Mouse (Mus musculus) midbrain, postnatal 0 days (tissue): ENCODE measurements around the gene Fam149b. TPM values are rescaled to one million over a fixed set of nuclear protein-coding genes. Genes with fewer than 3 reads are reported as not detected.
A peak's percentile ranks its signal among the peaks of the same experiment; 100 is the strongest.

Experiments
- ATAC-seq: fragments of 200-750 bp; cut with Nextera tagmentation; 2 replicates; pipeline ENCODE4 v1.8.0; 2017; ENCODE audit warnings: moderate number of reproducible peaks, mild to moderate bottlenecking, moderate TSS enrichment, moderate library complexity; ENCODE audit not compliant: low FRiP score
- DNase-seq: peaks from one replicate; pipeline ENCODE4 v3.0.0-alpha.2; 2015; ENCODE audit warnings: low spot score
- H3K27ac ChIP-seq: fragments of 300-500 bp; sonication (generic); 2 replicates; pipeline ENCODE4 v1.5.1; 2014; ENCODE audit warnings: low read depth, mild to moderate bottlenecking, low read length, mixed read lengths
- H3K27me3 ChIP-seq: fragments of 300-500 bp; sonication (generic); 2 replicates; pipeline ENCODE4 v1.6.1; 2014; ENCODE audit warnings: low read length, control low read depth, mixed read lengths; ENCODE audit not compliant: insufficient read depth
- H3K36me3 ChIP-seq: fragments of 300-500 bp; sonication (generic); 2 replicates; pipeline ENCODE4 v1.6.1; 2014; ENCODE audit warnings: low read length, control low read depth, mixed read lengths; ENCODE audit not compliant: insufficient read depth
- H3K4me1 ChIP-seq: fragments of 300-500 bp; sonication (generic); 2 replicates; pipeline ENCODE4 v1.6.1; 2014; ENCODE audit warnings: mild to moderate bottlenecking, control low read depth, antibody characterized with exemption, low read length, mixed read lengths; ENCODE audit not compliant: insufficient read depth
- H3K4me2 ChIP-seq: fragments of 300-500 bp; sonication (generic); 2 replicates; pipeline ENCODE4 v1.6.1; 2014; ENCODE audit warnings: low read depth, mild to moderate bottlenecking, low read length, mixed read lengths; ENCODE audit not compliant: poor library complexity, severe bottlenecking
- H3K4me3 ChIP-seq: fragments of 300-500 bp; sonication (generic); 2 replicates; pipeline ENCODE4 v1.5.1; 2014; ENCODE audit warnings: low read depth, mild to moderate bottlenecking, low read length, moderate library complexity
- H3K9ac ChIP-seq: fragments of 300-500 bp; sonication (generic); replicated peaks from 2 replicates; pipeline ENCODE4 v1.6.1; 2014; ENCODE audit warnings: mild to moderate bottlenecking, low read length, moderate library complexity, mixed read lengths; ENCODE audit not compliant: poor library complexity, severe bottlenecking
- H3K9me3 ChIP-seq: fragments of 300-500 bp; sonication (generic); 2 replicates; pipeline ENCODE4 v1.6.1; 2016; ENCODE audit warnings: low read length, control low read depth
- CTCF ChIP-seq: IDR thresholded peaks from 2 replicates; pipeline ENCODE4 v1.5.1; 2016; ENCODE audit warnings: antibody characterized with exemption, mild to moderate bottlenecking
- WGBS: fragments of 180-500 bp; shearing (Covaris S2); extraction: QIAGEN DNeasy Blood & Tissue Kit; methylation state at CpG from one replicate; pipeline ENCODE4 v1.1.7; 2014; 5-methylcytosine and 5-hydroxymethylcytosine counted together
- polyA plus RNA-seq: library from polyadenylated mRNA; unstranded; fragments of >200 nt; fragmentation: Nextera tagmentation; extraction: Ambion mirVana; gene quantifications from 2 replicates; pipeline ENCODE4 v1.2.1, GENCODE M21; 2015
- total RNA-seq: library from RNA; depleted of rRNA; stranded (reverse); fragments of >200 nt; gene quantifications from 2 replicates; pipeline ENCODE4 v1.2.3, GENCODE M21; 2014

The Fam149b gene
- total and polyA plus RNA-seq, 2 experiments from 2014 or later: 24.4 to 61.5 TPM

DNA sequence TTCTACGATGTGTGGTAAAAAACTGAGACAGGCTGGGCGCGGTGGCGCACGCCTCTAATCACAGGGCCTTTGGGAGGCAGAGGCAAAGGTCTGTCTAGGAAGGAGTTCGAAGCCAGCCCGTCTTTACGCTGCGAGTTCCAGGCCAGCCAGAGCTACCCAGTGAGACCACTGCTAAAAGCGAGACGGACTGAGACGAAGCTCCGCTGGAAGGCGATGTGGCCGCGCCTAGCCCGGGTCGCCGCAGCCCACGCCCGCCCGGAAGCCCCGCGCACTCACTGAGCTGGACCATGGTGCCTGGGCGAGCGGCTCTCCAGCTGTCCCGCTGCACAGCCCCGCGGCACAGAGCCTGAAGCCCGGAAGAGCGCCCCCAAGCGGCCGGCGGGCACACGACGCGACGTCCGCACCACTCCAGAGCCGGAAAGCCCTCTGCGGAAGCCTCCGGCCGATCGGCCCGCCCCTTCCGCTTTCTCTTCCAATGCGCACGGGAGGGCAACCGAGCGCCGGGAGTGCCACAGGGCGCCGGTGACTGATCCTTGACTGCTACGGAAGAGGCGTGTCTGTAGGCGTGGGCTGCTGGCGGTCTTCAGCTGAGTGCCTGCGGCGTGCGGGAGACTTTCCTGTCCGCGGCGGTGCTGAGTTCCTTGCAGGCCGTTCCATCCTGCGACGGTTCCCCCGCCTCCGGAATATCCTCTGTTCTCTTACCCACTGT, 45.4 kb downstream of the Fam149b start, which contains the start of gene Mrps16:
Gene Mrps16 (minus strand): TSS at position 430 of the 709 bp plus-strand sequence.
- Histone ChIP-seq H3K27ac (peak within 1 kb of the TSS; percentile 79), H3K36me3 (peaks cover 4% of the 10 kb centered on the region; the same call in 1 of the 2 replicates), H3K4me2 (peak within 1 kb of the TSS; percentile 43), H3K4me1 (peaks cover 4% of the 10 kb centered on the region; the same call in 1 of the 2 replicates), H3K4me3 (peak within 1 kb of the TSS; percentile 64), H3K27me3 (no peaks in the 10 kb centered on the region), H3K9me3 (no peaks in the 10 kb centered on the region), H3K9ac (peak within 1 kb of the TSS; percentile 81)
- DNase-seq (peak; percentile 98), ATAC-seq (peak; percentile 94)
- peak; percentile 93 for TF ChIP-seq CTCF
- under 1% methylated on average over 68 of the region's 68 CpGs for WGBS

DNA sequence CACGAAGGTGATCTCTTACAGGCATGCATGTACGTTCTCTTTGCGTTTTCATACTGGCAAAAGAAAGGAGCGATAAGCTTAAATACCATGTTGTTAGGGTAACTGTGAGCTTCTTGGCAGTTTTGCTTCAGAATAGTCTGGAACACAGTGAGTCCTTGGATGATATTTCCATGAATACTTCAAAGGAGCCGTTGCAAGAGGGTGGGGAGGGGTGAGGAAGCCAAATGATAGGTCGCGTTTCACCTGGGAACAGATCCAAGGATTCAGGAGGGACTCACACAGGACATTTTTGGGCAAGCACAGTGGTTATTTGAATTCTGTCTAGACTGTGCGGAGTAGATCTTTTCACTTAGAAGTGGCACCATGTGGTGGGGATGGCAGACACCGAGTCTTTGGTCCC, 49.3 kb downstream of the Fam149b start:
- 0 out of 2 replicates have a peak, but pooled peaks cover 4% of the 10 kb centered on the region for H3K4me1 ChIP-seq
- 84% methylated on average over 9 of the region's 9 CpGs for WGBS
- no peak overlapping the region for H3K9ac ChIP-seq
- no peak for TF ChIP-seq CTCF
- no peaks in the 10 kb centered on the region for H3K9me3 ChIP-seq
- no peaks in the 10 kb centered on the region for H3K36me3 ChIP-seq
- DNase-seq (no peak), ATAC-seq (no peak)
- no peaks in the 10 kb centered on the region for H3K27me3 ChIP-seq
- H3K4me3 ChIP-seq: no peak overlapping the region
- H3K4me2 ChIP-seq: no peak overlapping the region
- H3K27ac ChIP-seq: no peak overlapping the region

DNA sequence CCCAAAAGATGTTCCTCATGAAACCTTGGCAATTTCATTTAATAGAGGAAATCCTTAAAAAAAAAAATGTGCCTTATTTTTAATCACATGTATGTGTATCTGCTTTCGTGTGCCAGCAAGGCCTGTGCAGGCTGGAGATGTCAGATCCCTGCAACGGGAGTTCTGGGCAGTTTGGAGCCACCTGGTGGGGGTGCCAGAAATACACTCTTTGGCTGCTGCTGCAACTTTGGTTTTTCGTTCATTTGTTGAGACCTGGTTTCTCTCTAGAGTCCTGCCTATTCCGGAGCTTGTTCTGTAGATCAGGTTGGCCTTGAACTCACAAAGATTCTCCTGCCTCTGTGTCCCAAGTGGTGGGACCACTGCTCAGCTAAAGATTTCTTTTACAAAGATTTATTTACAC, 50.9 kb downstream of the Fam149b start:
- DNase-seq: no peak

DNA sequence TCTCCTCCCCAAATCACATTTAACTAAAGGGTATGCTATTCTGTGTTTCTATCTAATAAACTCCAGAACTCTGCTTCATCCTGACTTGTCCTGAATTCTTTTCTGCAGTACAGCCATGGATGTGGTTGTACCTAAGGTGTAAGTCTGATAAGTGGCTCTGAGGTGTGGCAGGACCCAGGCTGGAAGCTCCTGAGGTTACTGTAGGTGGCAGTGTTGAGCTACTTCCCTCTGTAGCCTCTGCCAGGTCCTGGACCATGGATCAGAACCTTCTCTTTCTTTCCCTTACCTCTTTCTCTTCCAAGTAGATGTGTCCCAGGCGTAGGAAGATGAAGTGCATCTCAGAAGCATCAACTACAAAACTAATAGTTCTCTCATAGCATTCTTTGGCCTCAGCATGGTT, 52.1 kb downstream of the Fam149b start:
- WGBS: 33% methylated on average over 1 of the region's 1 CpGs
- no peaks in the 10 kb centered on the region for H3K36me3 ChIP-seq
- H3K9me3 ChIP-seq: no peaks in the 10 kb centered on the region
- H3K27me3 ChIP-seq: no peaks in the 10 kb centered on the region
- H3K9ac ChIP-seq: no peak overlapping the region
- TF ChIP-seq CTCF: peak; percentile 61
- H3K4me2 ChIP-seq: no peak overlapping the region
- no peak for ATAC-seq
- no peak overlapping the region for H3K27ac ChIP-seq
- peak; percentile 14 for DNase-seq
- H3K4me1 ChIP-seq: no peaks in the 10 kb centered on the region
- no peak overlapping the region for H3K4me3 ChIP-seq

More for the DNA sequence above, 50.9 kb downstream of the Fam149b start:
- Histone ChIP-seq H3K27me3 (no peaks in the 10 kb centered on the region), H3K4me1 (0 out of 2 replicates have a peak, but pooled peaks cover 4% of the 10 kb centered on the region), H3K9me3 (no peaks in the 10 kb centered on the region), H3K4me3 (no peak overlapping the region), H3K36me3 (no peaks in the 10 kb centered on the region), H3K4me2 (no peak overlapping the region), H3K9ac (no peak overlapping the region), H3K27ac (no peak overlapping the region)
- ATAC-seq: no peak
- peak; percentile 42 for TF ChIP-seq CTCF
- 41% methylated on average over 4 of the region's 4 CpGs for WGBS

DNA sequence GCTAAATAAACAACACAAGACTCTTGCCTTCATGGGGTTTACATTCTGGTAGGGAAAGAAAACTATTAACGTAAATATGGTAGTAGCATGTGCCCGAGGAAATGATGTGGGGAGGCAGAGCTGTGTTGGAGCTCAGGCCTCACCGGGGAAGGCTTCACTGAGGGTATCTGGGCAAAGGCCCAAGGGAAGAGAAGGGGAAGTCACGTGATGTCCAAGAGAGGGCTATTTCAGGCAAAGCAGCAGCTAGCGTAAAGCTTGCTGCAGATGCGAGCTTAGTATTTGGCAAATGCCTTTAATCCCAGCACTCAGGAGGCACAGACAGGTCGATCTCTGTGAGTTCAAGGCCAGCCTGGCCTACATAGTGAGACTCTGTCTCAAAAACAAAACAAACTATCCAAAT, 74.3 kb downstream of the Fam149b start:
- Histone ChIP-seq H3K9me3 (no peaks in the 10 kb centered on the region), H3K4me3 (no peak overlapping the region), H3K4me2 (no peak overlapping the region), H3K4me1 (no peaks in the 10 kb centered on the region), H3K9ac (no peak overlapping the region), H3K27ac (no peak overlapping the region), H3K36me3 (no peaks in the 10 kb centered on the region), H3K27me3 (no peaks in the 10 kb centered on the region)
- TF ChIP-seq CTCF: no peak
- DNase-seq: no peak
- WGBS: 77% methylated on average over 7 of the region's 7 CpGs
- ATAC-seq: no peak

DNA sequence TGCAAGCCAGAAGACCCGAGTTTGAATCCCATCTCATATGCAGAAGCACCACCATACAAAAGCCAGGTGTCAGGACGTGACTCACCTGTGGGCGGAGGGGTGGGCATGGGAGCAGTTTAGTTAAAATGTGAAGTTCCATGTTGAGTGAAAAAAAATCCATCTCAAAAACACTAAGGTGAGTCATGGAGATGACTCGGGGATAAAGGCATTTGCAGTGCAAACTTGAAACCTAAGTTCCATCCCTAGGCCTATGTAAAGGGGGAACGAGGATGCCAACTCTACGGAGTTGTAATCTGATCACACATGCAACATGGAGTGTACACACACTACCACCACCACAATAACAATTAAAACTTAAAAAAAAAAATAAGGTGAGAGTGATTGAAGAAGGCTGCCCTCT, 75.1 kb downstream of the Fam149b start:
- Histone ChIP-seq H3K4me3 (no peak overlapping the region), H3K4me2 (no peak overlapping the region), H3K36me3 (no peaks in the 10 kb centered on the region), H3K4me1 (no peaks in the 10 kb centered on the region), H3K27me3 (no peaks in the 10 kb centered on the region), H3K27ac (no peak overlapping the region), H3K9ac (no peak overlapping the region), H3K9me3 (no peaks in the 10 kb centered on the region)
- no peak for TF ChIP-seq CTCF
- DNase-seq (no peak), ATAC-seq (no peak)
- WGBS: 90% methylated on average over 6 of the region's 6 CpGs
